Mouse (Mus musculus): ENCODE data around the gene Olfr642.

The Olfr642 gene

DNA sequence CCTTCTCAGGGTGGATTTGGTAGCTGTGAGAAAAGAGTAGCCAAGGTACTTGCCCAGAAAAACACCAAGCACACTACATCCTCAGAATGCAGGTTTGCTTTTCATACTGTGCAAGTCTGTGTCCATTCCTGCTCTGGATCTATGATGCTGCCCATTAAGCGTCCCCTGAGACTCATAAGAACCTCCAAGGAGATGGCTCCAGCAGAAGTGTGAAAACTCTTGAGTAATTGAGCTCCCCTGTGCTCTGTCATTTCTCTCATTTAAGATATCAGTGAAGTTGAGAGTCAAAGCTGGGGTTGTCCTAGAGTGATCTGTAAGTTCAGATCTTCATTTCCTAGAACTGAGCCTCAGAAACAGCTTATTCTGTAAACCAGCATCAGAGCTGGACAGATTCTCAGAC is at the start of gene Olfr642:
TSS of gene Olfr642 (minus strand) at position 101 of the 400 bp plus-strand sequence.
- DNase-seq (ENCODE audit: low spot score), result no peak

DNA sequence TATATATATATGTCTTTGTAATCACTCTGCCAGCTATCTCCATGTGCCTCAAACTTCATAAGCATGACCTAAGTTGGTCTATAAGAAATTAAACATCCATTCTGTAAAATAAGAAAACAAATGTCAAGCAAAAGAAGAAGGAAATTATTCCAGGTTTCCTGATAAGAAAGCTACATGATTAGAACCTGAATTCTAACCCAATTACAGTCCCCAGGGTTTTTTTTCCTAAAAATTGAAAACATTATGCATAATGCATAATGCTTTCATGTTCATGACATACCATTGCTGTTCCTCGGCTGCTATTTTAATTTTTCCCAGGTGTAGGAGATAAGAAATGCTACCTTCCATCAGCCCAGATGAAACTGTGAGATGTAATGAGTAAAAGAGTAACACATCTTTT is 32.9 kb upstream of the Olfr642 start, which contains the start of gene Olfr645:
TSS of gene Olfr645 (minus strand) at position 101 of the 400 bp plus-strand sequence.
- DNase-seq (ENCODE audit: low spot score), result no peak

DNA sequence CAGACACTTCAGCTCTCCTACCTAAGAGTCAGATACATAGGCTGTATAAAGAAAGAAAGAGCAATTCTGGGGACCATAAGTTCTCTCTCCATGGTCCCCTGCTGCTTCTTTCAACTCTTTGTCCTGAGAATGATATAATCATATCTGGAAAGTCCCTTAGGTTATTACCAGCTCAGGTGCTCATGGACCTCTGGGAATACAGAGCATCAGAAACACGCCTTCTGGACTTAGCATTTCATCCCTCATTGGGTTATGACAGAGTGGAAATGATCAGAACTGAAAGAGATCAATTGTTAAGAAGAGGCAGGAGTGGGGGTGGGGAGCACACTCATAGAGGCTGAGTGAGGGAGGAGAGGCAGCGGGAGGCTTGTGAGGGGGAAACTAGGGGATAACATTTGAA is 19.3 kb upstream of the Olfr642 start, which contains the start of gene Olfr644:
TSS of gene Olfr644 (minus strand) at position 101 of the 400 bp plus-strand sequence.
- DNase-seq (ENCODE audit: low spot score), result no peak

DNA sequence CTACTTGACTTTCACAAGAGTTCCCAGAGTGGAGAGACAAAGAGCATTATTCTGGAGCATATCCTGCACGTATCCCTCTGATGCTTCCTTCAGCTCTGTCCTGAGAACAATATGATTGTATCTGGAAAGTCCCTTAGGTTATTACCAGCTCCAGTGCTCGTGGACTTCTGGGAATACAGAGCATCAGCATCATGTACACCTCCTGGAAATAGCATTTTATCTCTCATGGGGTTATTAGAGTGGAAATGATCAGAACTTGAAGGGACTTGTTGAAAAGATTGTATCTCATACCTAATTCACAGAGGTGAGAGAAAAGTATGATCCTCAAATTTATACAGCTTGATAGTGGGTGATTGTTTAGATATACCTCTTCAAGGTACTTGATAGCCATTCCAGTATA is 8.9 kb upstream of the Olfr642 start, which contains the start of gene 4930516K23Rik:
TSS of gene 4930516K23Rik (minus strand) at position 101 of the 400 bp plus-strand sequence.
- no peak for DNase-seq (ENCODE audit: low spot score)

DNA sequence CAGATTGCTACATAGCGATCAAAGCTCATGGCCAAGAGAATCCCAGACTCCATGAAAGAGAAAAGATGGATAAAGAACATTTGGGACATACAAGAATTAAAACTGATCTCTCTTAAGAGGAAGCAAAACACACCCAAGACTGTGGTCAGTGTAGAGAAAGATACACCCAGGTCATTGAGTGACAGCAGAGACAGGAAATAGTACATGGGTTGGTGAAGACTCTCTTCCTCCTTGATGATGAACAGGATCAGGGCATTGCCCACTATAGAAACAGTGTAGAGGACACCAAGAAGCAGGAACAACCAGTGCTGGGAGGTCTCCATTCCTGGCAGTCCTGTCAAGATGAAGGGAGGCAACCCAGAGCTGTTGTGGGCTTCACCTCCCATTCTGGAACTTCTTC is 6.7 kb upstream of the Olfr642 start:
- DNase-seq (ENCODE audit: low spot score), result no peak

DNA sequence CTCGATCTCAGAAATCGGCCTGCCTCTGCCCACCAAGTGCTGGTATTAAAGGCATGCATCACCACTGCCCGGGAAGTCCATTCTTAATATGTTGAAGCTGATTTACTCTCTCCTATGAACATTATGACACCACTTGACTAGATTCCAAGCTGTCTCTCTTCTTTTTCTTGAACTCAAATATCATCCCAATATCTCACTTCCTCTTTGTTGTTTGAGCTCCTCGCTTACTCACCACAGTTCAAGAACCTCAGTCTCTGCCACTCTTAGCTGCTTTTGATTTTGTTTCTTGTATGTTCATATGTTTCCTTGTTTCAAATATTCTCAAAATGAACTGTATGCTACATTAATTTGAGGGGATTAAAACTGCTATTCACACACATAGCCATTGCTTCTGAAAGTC is 1.7 kb downstream of the Olfr642 start:
- DNase-seq (ENCODE audit: low spot score), result no peak

DNA sequence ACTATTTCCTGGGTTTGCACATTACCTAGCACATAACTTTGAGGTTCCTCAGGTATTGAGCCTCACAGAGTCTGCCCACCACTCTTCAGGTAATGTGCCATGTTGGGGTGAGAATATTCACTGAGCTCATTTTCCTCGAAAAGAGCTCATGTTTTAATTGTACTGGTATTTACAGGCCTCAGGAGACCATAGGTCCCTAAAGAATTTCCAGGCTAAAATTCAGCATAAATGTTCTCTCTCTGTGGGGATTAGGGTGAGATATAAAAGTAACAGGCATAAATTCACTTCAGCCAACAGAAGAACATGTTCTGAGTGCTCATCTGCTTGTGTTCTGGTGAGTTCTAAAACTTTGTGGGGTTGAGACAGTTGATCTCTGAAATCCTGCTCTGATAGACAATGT is 17.3 kb downstream of the Olfr642 start, which contains the start of gene Olfr641:
TSS of gene Olfr641 (plus strand) at position 301 of the 400 bp plus-strand sequence.
- DNase-seq (ENCODE audit: low spot score), result no peak

DNA sequence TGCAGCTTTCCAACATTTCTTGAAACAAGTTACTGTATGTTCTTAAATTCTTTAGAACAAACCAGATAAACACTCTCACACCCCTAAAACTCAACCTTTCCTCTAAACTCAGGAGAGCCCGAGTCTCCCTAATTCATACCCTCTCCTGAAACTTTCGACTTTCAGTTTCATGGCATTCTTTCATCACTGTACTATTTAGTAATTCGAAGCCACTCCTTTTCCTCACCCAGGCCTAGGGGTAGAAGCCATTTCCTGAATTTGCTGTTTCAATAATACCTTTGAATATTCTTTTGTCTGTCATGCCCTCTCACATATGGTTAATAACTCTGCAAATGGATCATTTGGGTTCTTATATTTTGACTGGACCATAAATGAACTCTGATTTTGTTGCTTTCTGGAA is 25.5 kb downstream of the Olfr642 start:
- DNase-seq (ENCODE audit: low spot score), result no peak

DNA sequence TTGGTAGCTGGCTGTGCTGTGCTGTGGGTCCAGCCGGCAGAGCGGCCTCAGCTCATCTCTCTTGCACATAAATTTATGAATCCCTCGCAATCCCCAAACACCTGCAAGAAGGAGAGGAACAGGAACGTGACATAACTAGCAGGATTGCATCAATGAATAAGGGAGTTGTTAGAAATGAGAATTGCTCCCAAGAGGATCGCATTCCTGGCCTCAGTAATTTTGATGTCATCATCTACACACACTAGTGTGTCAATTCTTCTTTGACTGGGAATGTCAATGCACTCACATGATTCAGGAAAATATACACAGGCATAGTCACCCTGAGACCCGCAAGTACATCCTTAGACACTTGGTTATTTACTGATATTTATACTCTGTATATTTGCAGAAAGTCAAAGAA is 27.0 kb downstream of the Olfr642 start, which contains the start of gene Olfr640:
TSS of gene Olfr640 (minus strand) at position 101 of the 400 bp plus-strand sequence.
- no peak for DNase-seq (ENCODE audit: low spot score)

DNA sequence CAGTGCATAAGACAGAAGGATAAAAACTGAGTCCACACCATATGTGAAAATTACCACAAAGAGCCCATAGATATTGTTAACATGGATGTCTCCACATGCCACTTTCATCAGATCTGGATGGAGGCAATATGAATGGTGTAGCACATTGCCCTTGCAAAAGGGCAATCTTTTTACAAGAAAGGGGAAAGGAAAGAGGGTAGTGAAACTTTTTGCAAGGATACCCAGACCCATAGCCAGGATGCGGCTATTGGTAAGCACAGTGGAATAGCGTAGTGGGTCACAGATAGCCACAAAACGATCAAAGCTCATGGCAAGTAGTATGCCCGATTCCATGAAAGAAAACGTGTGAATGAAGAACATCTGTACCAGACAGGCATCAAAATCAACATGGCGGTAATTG is 30.8 kb downstream of the Olfr642 start:
- no peak for DNase-seq (ENCODE audit: low spot score)

DNA sequence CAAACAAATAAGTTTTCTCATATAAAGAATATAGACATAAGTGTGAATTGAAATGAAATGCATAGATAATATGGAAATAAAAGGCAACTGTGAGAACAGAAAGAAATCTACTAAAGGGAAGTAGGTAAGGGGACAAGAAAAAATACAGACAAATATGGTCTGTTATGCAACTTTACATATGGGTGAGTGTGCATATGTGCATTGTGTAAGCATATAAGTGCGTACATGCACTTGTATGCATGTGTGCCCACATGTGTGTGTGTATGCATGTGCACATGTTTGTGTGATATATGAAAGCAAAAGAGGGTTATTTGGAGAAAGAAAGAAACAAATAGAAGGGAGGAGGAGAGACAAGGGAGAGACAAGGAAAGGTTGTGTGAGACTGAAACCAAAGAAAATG is 33.5 kb downstream of the Olfr642 start:
- no peak for DNase-seq (ENCODE audit: low spot score)

DNA sequence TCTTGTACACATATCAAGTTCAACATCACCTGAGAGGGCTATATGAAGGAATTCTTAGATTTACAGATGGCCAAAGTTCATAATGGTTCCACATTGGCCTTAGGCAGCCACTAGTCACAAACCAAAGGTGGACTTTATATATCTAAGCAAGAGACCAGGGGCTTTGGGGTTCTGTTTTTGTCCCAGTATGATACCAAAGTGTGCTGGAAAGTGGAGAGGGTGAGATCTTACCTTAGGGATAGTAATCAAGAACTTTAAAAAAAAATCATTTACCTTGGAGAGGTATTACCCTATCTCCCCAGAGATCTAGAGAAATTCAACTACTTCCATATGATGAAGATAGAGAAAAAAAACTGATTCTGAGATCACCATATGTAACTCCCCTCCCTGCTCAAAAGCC is 35.3 kb downstream of the Olfr642 start, which contains the start of gene Olfr639:
TSS of gene Olfr639 (minus strand) at position 101 of the 400 bp plus-strand sequence.
- DNase-seq (ENCODE audit: low spot score), result no peak

DNA sequence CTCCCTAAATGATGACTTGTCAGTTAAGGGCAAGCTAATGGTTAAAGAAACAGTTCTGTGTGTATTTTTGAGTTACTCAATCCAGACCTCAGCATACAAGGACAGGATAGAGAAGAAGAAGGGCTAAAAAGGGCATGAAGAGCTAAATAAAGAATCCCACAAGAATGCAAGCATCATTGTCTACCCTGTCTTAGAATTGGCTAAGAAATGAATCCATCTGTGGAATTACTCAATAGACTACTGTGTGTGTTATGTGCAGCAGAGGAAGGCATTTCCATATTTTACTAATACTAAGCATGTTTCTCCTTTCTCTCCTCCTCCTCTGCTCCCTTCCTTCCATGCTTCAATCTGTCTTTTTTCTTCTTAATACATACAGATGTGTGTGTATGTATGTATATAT is 53.3 kb downstream of the Olfr642 start:
- no peak for DNase-seq (ENCODE audit: low spot score)

DNA sequence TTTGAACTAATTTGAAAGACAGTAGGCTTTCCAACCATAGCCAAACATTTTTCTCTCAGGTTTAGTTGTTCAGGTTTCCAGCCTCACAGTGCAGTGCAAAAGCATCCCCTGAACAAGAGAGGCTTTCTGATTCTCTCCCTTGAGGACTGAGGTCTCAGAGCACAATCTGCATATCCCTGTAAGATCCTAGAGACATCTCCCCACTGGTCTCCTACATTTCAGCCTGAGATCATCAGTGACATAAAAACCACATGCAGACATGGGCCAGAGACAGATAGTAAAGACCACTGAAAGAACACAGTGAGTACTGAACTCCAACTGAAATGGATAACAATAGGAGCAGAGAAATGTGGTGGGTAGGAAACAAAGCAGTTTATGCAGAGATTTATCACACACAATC is 54.0 kb downstream of the Olfr642 start, which contains the start of gene Olfr638:
TSS of gene Olfr638 (plus strand) at position 301 of the 400 bp plus-strand sequence.
- DNase-seq (ENCODE audit: low spot score), result no peak
